Mouse (Mus musculus): ENCODE measurements at regions not wholly inside any gene's neighbourhood (a gene's known extent, or its start where the extent isn't known, plus 50 kb on each side); places are given as distances from the start of the nearest gene placed in this dataset.

DNA sequence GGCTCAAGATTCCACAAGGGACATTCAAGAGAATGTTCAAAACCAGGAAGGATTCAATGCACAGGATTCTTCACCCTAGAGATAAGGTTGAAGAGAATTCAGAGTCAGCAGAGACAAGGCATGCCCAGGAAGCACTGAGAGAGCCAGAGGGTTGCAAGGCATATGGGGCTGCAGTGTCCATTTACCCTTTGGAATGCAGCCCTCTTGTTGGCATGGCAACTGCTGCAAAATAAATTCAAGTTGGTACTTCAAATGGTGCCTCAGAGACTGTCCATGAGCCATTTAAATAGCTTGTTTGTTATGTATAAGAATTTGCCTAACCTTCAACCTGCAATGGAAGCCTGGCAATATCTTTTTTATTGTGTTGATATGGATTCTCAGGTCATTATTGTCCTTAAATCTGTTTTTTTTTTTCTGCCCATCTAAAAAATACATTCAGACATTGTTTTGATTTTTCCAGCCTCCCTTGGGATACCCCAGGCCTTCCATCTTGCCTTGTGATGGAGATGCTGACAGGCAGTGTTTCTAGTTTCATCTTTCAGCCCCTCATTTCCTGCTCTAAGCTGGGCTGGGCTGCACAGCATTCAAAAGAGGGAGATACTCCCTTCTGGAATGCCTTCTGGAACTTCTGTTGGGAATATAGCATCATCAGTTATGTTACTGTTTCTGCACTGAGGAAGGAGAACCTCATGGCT lies 791.9 kb upstream of the 4930452B06Rik start:
- no peak overlapping the region for H3K4me3 ChIP-seq (ENCODE audit: insufficient read depth, low read length)
- no peak for TF ChIP-seq CTCF (IDR thresholded peaks at IDR 0.05; ENCODE audit: extremely low read depth, insufficient read depth, low read length)
- no peak for TF ChIP-seq POLR2A (IDR thresholded peaks at IDR 0.05; ENCODE audit: extremely low read depth, insufficient read depth, low read length)
- no peaks in the 10 kb centered on the region for H3K4me1 ChIP-seq (ENCODE audit: control insufficient read depth, insufficient read depth, low read length)
- H3K27ac ChIP-seq (ENCODE audit: insufficient read depth, low read length), result no peak overlapping the region

DNA sequence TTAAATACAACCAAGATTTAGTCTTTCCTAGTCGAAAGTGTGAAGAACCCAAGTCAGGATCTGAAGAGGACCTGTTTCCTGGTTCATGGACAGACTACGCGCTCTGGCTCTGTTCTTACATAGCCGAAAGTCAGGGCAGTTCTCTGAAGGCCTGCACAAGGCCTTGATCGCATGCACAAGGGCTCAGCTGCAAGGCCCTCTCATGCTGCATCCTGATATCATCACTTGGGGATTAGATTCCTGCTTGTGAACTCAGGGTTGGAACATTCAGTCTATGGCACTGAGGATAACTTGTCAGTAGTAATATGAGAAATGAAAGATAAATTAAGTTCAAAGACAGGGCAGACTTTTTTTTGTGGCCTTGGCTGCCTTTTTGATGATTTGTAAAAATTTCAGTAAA lies 789.9 kb upstream of the 4930452B06Rik start:
- Histone ChIP-seq H3K27ac (ENCODE audit: insufficient read depth, low read length) (no peak overlapping the region), H3K4me1 (ENCODE audit: control insufficient read depth, insufficient read depth, low read length) (no peaks in the 10 kb centered on the region), H3K4me3 (ENCODE audit: insufficient read depth, low read length) (no peak overlapping the region)
- TF ChIP-seq POLR2A (IDR thresholded peaks at IDR 0.05; ENCODE audit: extremely low read depth, insufficient read depth, low read length) (no peak), CTCF (IDR thresholded peaks at IDR 0.05; ENCODE audit: extremely low read depth, insufficient read depth, low read length) (no peak)

DNA sequence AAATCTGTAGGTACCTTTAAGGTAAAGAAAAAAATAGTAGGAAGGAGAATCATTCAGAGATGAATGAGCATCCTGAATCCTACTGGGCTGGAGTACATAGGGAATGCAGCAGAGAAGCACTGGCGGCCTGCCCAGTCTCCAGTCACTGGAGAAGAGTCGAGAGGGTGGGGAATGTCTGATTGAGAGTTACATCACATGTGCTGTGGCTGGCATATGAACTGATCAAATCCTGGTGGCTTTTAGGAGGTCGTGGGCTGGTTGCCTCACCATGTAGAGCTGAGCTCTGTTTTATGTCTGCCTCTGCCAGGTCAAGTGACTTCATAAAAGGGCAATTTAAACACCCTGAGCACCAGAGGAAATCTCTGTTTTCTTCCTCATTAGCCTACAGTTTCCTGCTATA lies 783.9 kb upstream of the 4930452B06Rik start:
- TF ChIP-seq POLR2A (IDR thresholded peaks at IDR 0.05; ENCODE audit: extremely low read depth, insufficient read depth, low read length) (no peak), CTCF (IDR thresholded peaks at IDR 0.05; ENCODE audit: extremely low read depth, insufficient read depth, low read length) (no peak)
- Histone ChIP-seq H3K4me1 (ENCODE audit: control insufficient read depth, insufficient read depth, low read length) (no peaks in the 10 kb centered on the region), H3K4me3 (ENCODE audit: insufficient read depth, low read length) (no peak overlapping the region), H3K27ac (ENCODE audit: insufficient read depth, low read length) (no peak overlapping the region)

DNA sequence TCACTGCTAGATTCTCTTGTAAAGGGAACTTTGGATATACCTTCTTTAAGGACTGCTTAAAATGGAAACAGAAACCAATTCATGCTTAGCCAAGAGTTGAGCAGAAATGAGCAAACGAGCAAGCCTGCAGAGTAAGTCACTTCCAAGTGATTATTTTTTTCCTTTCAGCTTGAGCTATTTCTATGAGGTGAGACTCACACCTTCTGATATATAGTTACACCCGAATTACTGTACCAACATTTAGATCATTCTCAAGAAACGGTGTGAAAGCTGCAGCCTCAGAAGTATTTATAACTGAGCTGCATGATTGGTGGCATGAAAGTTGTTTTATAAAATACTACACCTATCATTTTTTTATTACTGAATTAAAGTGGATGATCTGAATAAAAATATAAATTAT lies 771.9 kb upstream of the 4930452B06Rik start:
- Histone ChIP-seq H3K4me1 (ENCODE audit: control insufficient read depth, insufficient read depth, low read length) (no peaks in the 10 kb centered on the region), H3K4me3 (ENCODE audit: insufficient read depth, low read length) (no peak overlapping the region), H3K27ac (ENCODE audit: insufficient read depth, low read length) (no peak overlapping the region)
- TF ChIP-seq POLR2A (IDR thresholded peaks at IDR 0.05; ENCODE audit: extremely low read depth, insufficient read depth, low read length), result no peak

DNA sequence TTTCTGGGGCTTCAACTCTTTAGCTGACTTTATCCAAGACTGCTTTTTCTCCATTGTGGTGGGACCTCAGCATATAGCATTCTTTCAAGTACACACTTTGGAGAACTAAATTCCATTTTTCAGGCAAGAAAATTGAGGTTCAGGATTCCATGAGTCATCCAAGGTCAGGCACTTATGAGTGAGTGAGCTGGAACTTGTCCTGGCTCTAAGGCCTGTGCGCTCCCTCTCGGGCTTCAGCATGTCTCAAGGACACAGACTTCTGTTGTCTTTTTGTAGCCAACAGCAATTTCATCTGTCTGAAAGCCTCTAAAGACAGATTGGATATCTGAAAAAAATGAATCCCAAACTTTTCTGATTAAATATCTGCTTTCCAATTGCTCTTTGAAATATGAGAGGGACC lies 769.1 kb upstream of the 4930452B06Rik start:
- TF ChIP-seq CTCF (IDR thresholded peaks at IDR 0.05; ENCODE audit: extremely low read depth, insufficient read depth, low read length) (no peak), POLR2A (IDR thresholded peaks at IDR 0.05; ENCODE audit: extremely low read depth, insufficient read depth, low read length) (no peak)
- Histone ChIP-seq H3K4me1 (ENCODE audit: control insufficient read depth, insufficient read depth, low read length) (no peaks in the 10 kb centered on the region), H3K4me3 (ENCODE audit: insufficient read depth, low read length) (no peak overlapping the region), H3K27ac (ENCODE audit: insufficient read depth, low read length) (no peak overlapping the region)

DNA sequence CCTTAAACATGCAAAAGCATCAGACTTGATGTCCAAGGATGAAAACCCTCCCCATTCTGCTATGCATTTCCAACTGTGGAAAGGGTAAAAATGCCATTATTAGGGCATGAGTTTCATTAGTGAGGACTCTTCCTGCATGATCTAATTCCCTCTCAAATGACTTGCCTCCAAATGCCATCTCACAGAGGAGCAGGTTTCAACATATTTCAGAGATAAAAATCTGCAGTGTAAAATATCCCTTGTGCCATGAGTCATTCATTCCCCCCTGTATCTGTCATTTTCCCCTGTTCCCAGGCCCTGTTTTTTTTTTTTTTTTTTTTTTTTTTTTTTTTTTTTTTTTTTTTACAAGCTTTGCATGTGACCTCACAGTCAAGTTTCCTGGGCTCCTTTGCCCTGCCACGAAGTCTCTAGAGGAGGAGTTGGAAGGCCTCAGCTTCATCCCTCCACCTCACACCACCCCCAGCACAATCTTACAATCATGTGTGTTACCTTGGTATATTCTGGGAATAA lies 767.1 kb upstream of the 4930452B06Rik start:
- no peaks in the 10 kb centered on the region for H3K4me1 ChIP-seq (ENCODE audit: control insufficient read depth, insufficient read depth, low read length)
- H3K27ac ChIP-seq (ENCODE audit: insufficient read depth, low read length), result no peak overlapping the region
- TF ChIP-seq POLR2A (IDR thresholded peaks at IDR 0.05; ENCODE audit: extremely low read depth, insufficient read depth, low read length) (no peak), CTCF (IDR thresholded peaks at IDR 0.05; ENCODE audit: extremely low read depth, insufficient read depth, low read length) (no peak)
- no peak overlapping the region for H3K4me3 ChIP-seq (ENCODE audit: insufficient read depth, low read length)

DNA sequence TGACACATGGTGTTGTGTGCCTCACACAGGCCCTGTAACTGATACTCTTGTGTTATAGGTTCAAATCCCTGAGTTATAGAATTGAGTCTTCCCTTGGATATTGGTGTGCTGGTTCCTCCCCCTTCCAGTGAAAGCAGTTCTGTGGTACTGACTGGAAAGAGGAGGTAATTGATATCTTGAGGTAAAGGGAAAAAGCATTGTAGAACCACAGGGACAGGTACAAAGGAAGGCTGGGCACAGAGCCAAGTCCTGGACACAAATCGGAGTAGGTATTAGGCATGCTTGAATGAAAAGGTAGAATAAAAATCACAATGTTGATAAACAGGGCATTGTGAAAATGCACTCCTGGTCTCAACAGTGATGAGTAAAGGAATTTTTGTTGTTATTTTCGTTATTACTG lies 765.8 kb upstream of the 4930452B06Rik start:
- TF ChIP-seq CTCF (IDR thresholded peaks at IDR 0.05; ENCODE audit: extremely low read depth, insufficient read depth, low read length) (no peak), POLR2A (IDR thresholded peaks at IDR 0.05; ENCODE audit: extremely low read depth, insufficient read depth, low read length) (no peak)
- Histone ChIP-seq H3K4me3 (ENCODE audit: insufficient read depth, low read length) (no peak overlapping the region), H3K4me1 (ENCODE audit: control insufficient read depth, insufficient read depth, low read length) (no peaks in the 10 kb centered on the region), H3K27ac (ENCODE audit: insufficient read depth, low read length) (no peak overlapping the region)

DNA sequence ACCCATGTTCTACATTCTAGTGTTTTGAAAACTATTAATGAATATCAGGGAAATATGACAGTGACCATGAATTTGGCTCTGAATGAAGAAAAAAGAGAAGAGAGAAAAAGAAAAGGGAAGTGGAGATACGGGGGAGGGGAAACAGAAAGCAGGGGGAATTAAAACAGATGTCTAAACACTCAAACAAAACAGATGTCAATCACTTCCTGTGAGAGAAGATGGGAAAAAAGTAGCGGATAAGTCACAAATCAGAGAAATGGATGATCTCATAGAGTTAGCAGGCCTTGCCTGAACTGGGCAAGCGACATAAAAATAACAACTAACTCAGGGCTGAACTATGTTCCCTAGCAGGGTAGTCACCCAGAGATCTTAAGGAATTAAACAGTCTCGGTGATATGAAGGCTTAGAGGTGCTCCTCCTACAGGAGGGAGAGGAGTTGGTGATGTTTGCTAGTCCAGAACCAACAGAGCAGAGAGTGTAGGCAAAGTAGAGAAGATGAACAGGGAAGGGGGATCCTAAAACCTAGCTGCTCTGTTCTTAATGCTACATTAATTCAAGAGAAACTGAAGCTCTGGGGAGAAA lies 745.9 kb upstream of the 4930452B06Rik start:
- no peak overlapping the region for H3K4me3 ChIP-seq (ENCODE audit: insufficient read depth, low read length)
- H3K4me1 ChIP-seq (ENCODE audit: control insufficient read depth, insufficient read depth, low read length), result no peaks in the 10 kb centered on the region
- TF ChIP-seq CTCF (IDR thresholded peaks at IDR 0.05; ENCODE audit: extremely low read depth, insufficient read depth, low read length) (no peak), POLR2A (IDR thresholded peaks at IDR 0.05; ENCODE audit: extremely low read depth, insufficient read depth, low read length) (no peak)
- no peak overlapping the region for H3K27ac ChIP-seq (ENCODE audit: insufficient read depth, low read length)

DNA sequence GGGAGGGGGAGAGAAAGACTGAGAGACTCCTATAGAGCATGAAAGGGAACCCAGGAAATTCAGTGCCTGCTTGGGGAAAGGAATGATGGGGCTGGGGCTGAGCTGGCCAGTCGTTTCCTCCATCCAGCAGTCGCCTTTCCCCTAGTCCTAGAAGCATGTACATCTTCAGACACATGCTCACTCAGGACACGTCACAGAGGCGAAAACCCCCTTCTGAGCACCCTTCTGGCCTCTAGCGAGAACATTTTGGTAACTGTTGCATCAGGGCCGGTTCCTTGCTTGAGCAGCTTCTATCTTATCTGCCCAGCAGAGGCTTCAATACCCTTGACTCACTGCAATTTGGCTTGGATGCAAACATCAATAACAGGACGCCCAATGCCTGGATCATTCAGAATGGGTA lies 737.6 kb upstream of the 4930452B06Rik start:
- H3K4me1 ChIP-seq (ENCODE audit: control insufficient read depth, insufficient read depth, low read length), result no peaks in the 10 kb centered on the region; the same call in 1 of the 2 replicates
- no peak for TF ChIP-seq POLR2A (IDR thresholded peaks at IDR 0.05; ENCODE audit: extremely low read depth, insufficient read depth, low read length)
- H3K27ac ChIP-seq (ENCODE audit: insufficient read depth, low read length), result no peak overlapping the region
- H3K4me3 ChIP-seq (ENCODE audit: insufficient read depth, low read length), result no peak overlapping the region

DNA sequence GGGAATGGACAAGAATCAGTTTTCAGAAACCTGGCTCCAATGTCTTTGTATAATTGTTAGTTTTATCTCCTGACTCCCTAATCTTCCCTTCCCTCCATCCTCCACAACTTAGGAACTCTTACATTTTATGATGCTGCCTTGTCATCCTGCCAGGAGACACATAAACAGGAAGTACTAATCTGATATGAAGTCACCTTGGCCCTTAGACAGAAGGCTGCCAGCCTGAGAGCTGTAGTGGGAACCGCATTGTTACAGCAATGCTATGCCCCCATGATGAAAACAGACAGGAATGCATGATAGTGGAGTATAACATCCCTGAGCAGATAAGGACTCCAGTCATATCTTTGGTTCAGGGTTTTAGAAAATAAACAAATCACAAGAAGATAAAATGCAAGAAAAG lies 734.8 kb upstream of the 4930452B06Rik start:
- Histone ChIP-seq H3K4me1 (ENCODE audit: control insufficient read depth, insufficient read depth, low read length) (no peaks in the 10 kb centered on the region; the same call in 1 of the 2 replicates), H3K4me3 (ENCODE audit: insufficient read depth, low read length) (no peak overlapping the region), H3K27ac (ENCODE audit: insufficient read depth, low read length) (no peak overlapping the region)
- TF ChIP-seq CTCF (IDR thresholded peaks at IDR 0.05; ENCODE audit: extremely low read depth, insufficient read depth, low read length) (no peak), POLR2A (IDR thresholded peaks at IDR 0.05; ENCODE audit: extremely low read depth, insufficient read depth, low read length) (no peak)

Data from cortical plate, adult 2 months (tissue).